Mouse (Mus musculus): ENCODE measurements at regions not wholly inside any gene's neighbourhood (a gene's known extent, or its start where the extent isn't known, plus 50 kb on each side); places are given as distances from the start of the nearest gene placed in this dataset.

- H3K79me2 ChIP-seq (ENCODE audit: control insufficient read depth, insufficient read depth): no peaks in the 10 kb centered on the region
- no peak overlapping the region for H3ac ChIP-seq (ENCODE audit: control insufficient read depth, insufficient read length)
- H3K27me3 ChIP-seq (ENCODE audit: control insufficient read depth, insufficient read depth, insufficient read length): peaks cover 10% of the 10 kb centered on the region
- no peak for TF ChIP-seq USF1 (IDR thresholded peaks at IDR 0.05; ENCODE audit: low read depth)
- no peak for TF ChIP-seq POLR2A (IDR thresholded peaks at IDR 0.05; ENCODE audit: insufficient read length, low read depth)
- no peak for TF ChIP-seq POLR2AphosphoS2 (IDR thresholded peaks at IDR 0.05; ENCODE audit: insufficient read length, low read depth)
- TF ChIP-seq E2F4 (IDR thresholded peaks at IDR 0.05; ENCODE audit: insufficient read depth): no peak
- no peak for TF ChIP-seq TCF12 (IDR thresholded peaks at IDR 0.05; ENCODE audit: insufficient read depth, poor library complexity, severe bottlenecking)
- TF ChIP-seq SRF (IDR thresholded peaks at IDR 0.05; ENCODE audit: control insufficient read depth, insufficient read length, low read depth): no peak
- no peak for TF ChIP-seq TCF3 (IDR thresholded peaks at IDR 0.05; ENCODE audit: insufficient read length, low read depth)
- no peak for TF ChIP-seq MYOG (IDR thresholded peaks at IDR 0.05; ENCODE audit: control insufficient read depth in 1 of 3, insufficient read depth in 1 of 3, insufficient read length in 2 of 3, low read depth in 2 of 3)
- TF ChIP-seq CEBPB (IDR thresholded peaks at IDR 0.05; ENCODE audit: insufficient read depth, poor library complexity, severe bottlenecking): no peak
- no peak for TF ChIP-seq REST (IDR thresholded peaks at IDR 0.05; ENCODE audit: insufficient read depth, insufficient read length)
- TF ChIP-seq MAX (IDR thresholded peaks at IDR 0.05; ENCODE audit: low read depth): no peak
- TF ChIP-seq MYOD1 (IDR thresholded peaks at IDR 0.05; ENCODE audit: control insufficient read depth in 1 of 3, insufficient read length in 2 of 3, low read depth in 2 of 3): no peak
- H3K4me2 ChIP-seq (ENCODE audit: low read depth): no peak overlapping the region
- H3K4me3 ChIP-seq: no peak overlapping the region
- no peaks in the 10 kb centered on the region for H3K36me3 ChIP-seq (ENCODE audit: control insufficient read depth, insufficient read depth)
These were observed 299.8 kb downstream of the Psat1 start for GRCm38 (mm10) chr19:15647313-15647712.

GRCm38 (mm10) chr19:15644786-15645185, 302.4 kb downstream of the Psat1 start:
- Histone ChIP-seq H3ac (ENCODE audit: control insufficient read depth, insufficient read length) (no peak overlapping the region), H3K4me3 (no peak overlapping the region), H3K4me2 (ENCODE audit: low read depth) (no peak overlapping the region), H3K79me2 (ENCODE audit: control insufficient read depth, insufficient read depth) (no peaks in the 10 kb centered on the region), H3K27me3 (ENCODE audit: control insufficient read depth, insufficient read depth, insufficient read length) (peaks cover 5% of the 10 kb centered on the region), H3K36me3 (ENCODE audit: control insufficient read depth, insufficient read depth) (no peaks in the 10 kb centered on the region)
- TF ChIP-seq POLR2AphosphoS2 (IDR thresholded peaks at IDR 0.05; ENCODE audit: insufficient read length, low read depth): no peak
- no peak for TF ChIP-seq MAX (IDR thresholded peaks at IDR 0.05; ENCODE audit: low read depth)
- TF ChIP-seq CEBPB (IDR thresholded peaks at IDR 0.05; ENCODE audit: insufficient read depth, poor library complexity, severe bottlenecking): no peak
- no peak for TF ChIP-seq MYOD1 (IDR thresholded peaks at IDR 0.05; ENCODE audit: control insufficient read depth in 1 of 3, insufficient read length in 2 of 3, low read depth in 2 of 3)
- no peak for TF ChIP-seq TCF3 (IDR thresholded peaks at IDR 0.05; ENCODE audit: insufficient read length, low read depth)
- TF ChIP-seq E2F4 (IDR thresholded peaks at IDR 0.05; ENCODE audit: insufficient read depth): no peak
- no peak for TF ChIP-seq USF1 (IDR thresholded peaks at IDR 0.05; ENCODE audit: low read depth)
- no peak for TF ChIP-seq REST (IDR thresholded peaks at IDR 0.05; ENCODE audit: insufficient read depth, insufficient read length)

GRCm38 (mm10) chr19:15617233-15617915, 329.8 kb downstream of the Psat1 start:
- TF ChIP-seq USF1 (IDR thresholded peaks at IDR 0.05; ENCODE audit: low read depth) (no peak), SRF (IDR thresholded peaks at IDR 0.05; ENCODE audit: control insufficient read depth, insufficient read length, low read depth) (no peak), MAX (IDR thresholded peaks at IDR 0.05; ENCODE audit: low read depth) (no peak), TCF3 (IDR thresholded peaks at IDR 0.05; ENCODE audit: insufficient read length, low read depth) (no peak), REST (IDR thresholded peaks at IDR 0.05; ENCODE audit: insufficient read depth, insufficient read length) (no peak), MYOD1 (IDR thresholded peaks at IDR 0.05; ENCODE audit: control insufficient read depth in 1 of 3, insufficient read length in 2 of 3, low read depth in 2 of 3) (no peak), POLR2AphosphoS2 (IDR thresholded peaks at IDR 0.05; ENCODE audit: insufficient read length, low read depth) (no peak), POLR2A (IDR thresholded peaks at IDR 0.05; ENCODE audit: insufficient read length, low read depth) (no peak), TCF12 (IDR thresholded peaks at IDR 0.05; ENCODE audit: insufficient read depth, poor library complexity, severe bottlenecking) (no peak), CEBPB (IDR thresholded peaks at IDR 0.05; ENCODE audit: insufficient read depth, poor library complexity, severe bottlenecking) (no peak), MYOG (IDR thresholded peaks at IDR 0.05; ENCODE audit: control insufficient read depth in 1 of 3, insufficient read depth in 1 of 3, insufficient read length in 2 of 3, low read depth in 2 of 3) (no peak)
- H3K79me2 ChIP-seq (ENCODE audit: control insufficient read depth, insufficient read depth): no peaks in the 10 kb centered on the region
- no peak overlapping the region for H3K4me2 ChIP-seq (ENCODE audit: low read depth)
- H3ac ChIP-seq (ENCODE audit: control insufficient read depth, insufficient read length): no peak overlapping the region
- no peaks in the 10 kb centered on the region for H3K36me3 ChIP-seq (ENCODE audit: control insufficient read depth, insufficient read depth)
- no peaks in the 10 kb centered on the region for H3K27me3 ChIP-seq (ENCODE audit: control insufficient read depth, insufficient read depth, insufficient read length)
- no peak overlapping the region for H3K4me3 ChIP-seq

GRCm38 (mm10) chr19:15614648-15615561, 332.2 kb downstream of the Psat1 start:
- H3K4me2 ChIP-seq (ENCODE audit: low read depth): no peak overlapping the region
- H3ac ChIP-seq (ENCODE audit: control insufficient read depth, insufficient read length): no peak overlapping the region
- no peaks in the 10 kb centered on the region for H3K79me2 ChIP-seq (ENCODE audit: control insufficient read depth, insufficient read depth)
- H3K27me3 ChIP-seq (ENCODE audit: control insufficient read depth, insufficient read depth, insufficient read length): no peaks in the 10 kb centered on the region
- no peak overlapping the region for H3K4me3 ChIP-seq
- no peak for TF ChIP-seq TCF12 (IDR thresholded peaks at IDR 0.05; ENCODE audit: insufficient read depth, poor library complexity, severe bottlenecking)
- no peak for TF ChIP-seq SRF (IDR thresholded peaks at IDR 0.05; ENCODE audit: control insufficient read depth, insufficient read length, low read depth)
- no peak for TF ChIP-seq POLR2A (IDR thresholded peaks at IDR 0.05; ENCODE audit: insufficient read length, low read depth)
- no peak for TF ChIP-seq MYOD1 (IDR thresholded peaks at IDR 0.05; ENCODE audit: control insufficient read depth in 1 of 3, insufficient read length in 2 of 3, low read depth in 2 of 3)
- TF ChIP-seq USF1 (IDR thresholded peaks at IDR 0.05; ENCODE audit: low read depth): no peak
- no peak for TF ChIP-seq REST (IDR thresholded peaks at IDR 0.05; ENCODE audit: insufficient read depth, insufficient read length)
- TF ChIP-seq MAX (IDR thresholded peaks at IDR 0.05; ENCODE audit: low read depth): no peak
- no peaks in the 10 kb centered on the region for H3K36me3 ChIP-seq (ENCODE audit: control insufficient read depth, insufficient read depth)
